Mouse (Mus musculus): ENCODE data around the gene Rexo4.

DNA sequence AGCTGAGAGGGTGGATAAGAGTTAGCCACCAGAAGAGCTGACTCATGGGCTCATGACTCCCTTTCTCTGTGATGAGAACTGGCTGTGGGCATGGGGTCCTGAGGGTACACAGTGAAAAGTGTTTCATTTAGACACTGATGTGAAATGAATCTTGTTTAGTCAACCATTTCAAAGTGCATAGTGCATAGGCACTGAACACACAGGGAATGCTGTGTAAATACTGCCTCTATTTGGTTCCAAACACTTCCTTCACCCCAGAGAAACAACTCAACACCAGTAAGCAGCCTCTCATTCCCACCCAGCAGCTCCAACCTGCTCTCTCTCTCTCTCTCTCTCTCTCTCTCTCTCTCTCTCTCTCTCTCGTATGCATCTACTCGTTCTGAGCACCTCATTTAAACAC is 20.0 kb upstream of the Rexo4 start:
- TF ChIP-seq IRF4 (IDR thresholded peaks at IDR 0.05; ENCODE audit: low read depth, low read length) (no peak), MXI1 (IDR thresholded peaks at IDR 0.05; ENCODE audit: low read depth, low read length) (no peak), CTCF (conservative IDR thresholded peaks at IDR 0.05 in 1 of 2, IDR thresholded peaks at IDR 0.05 in 1 of 2; ENCODE audit: low read depth in 2 of 2, low read length in 2 of 2) (no peak), EP300 (IDR thresholded peaks at IDR 0.05; ENCODE audit: low read length) (no peak), POLR2A (IDR thresholded peaks at IDR 0.05; ENCODE audit: low read depth, low read length) (no peak), HCFC1 (IDR thresholded peaks at IDR 0.05; ENCODE audit: low read depth, low read length) (no peak), NRF1 (IDR thresholded peaks at IDR 0.05; ENCODE audit: low read depth, low read length) (no peak), GABPA (IDR thresholded peaks at IDR 0.05; ENCODE audit: insufficient replicate concordance, low read depth, low read length) (no peak), MAX (IDR thresholded peaks at IDR 0.05; ENCODE audit: low read length) (no peak), TBP (conservative IDR thresholded peaks at IDR 0.05; ENCODE audit: low read depth, low read length) (no peak), TCF12 (IDR thresholded peaks at IDR 0.05; ENCODE audit: low read depth, low read length) (no peak), ZNF384 (IDR thresholded peaks at IDR 0.05; ENCODE audit: low read depth, low read length) (no peak)

Measured in CH12.LX (cell line).